Comparison of ENCODE assay signal across 8 mouse cellular contexts in genomic region chr1:193541934-193542580, GRCm38 (mm10).
DNase-seq lines count a peak whose midpoint lies in the region; ATAC-seq and TF ChIP-seq lines count a peak whose summit lies in the region.

No protein-coding gene starts in this region.

- no peak overlapping the region; the same call in 1 of the 2 replicates for H3K4me3 ChIP-seq in heart, embryonic 12.5 days
- H3K4me3 ChIP-seq in E14TG2a.4 (replicated peaks; ENCODE audit: low read length) = peak overlapping the region; percentile 37
- peak overlapping the region; percentile 9; the same call in 1 of the 2 replicates for H3K4me3 ChIP-seq in embryonic facial prominence, embryonic 10.5 days
- no peak overlapping the region for H3K4me3 ChIP-seq in midbrain, embryonic 13.5 days (replicated peaks)

- H3K9ac ChIP-seq in heart, embryonic 12.5 days = no peak overlapping the region
- H3K9ac ChIP-seq in midbrain, embryonic 13.5 days (replicated peaks) = peak overlapping the region; percentile 46; the same call in 1 of the 2 replicates

- TF ChIP-seq CTCF in E14TG2a.4 (conservative IDR thresholded peaks at IDR 0.05; ENCODE audit: low read length) = no peak

- H3K36me3 ChIP-seq in heart, embryonic 12.5 days = no peaks in the 10 kb centered on the region
- H3K36me3 ChIP-seq in E14TG2a.4 (ENCODE audit: insufficient read depth, low read length) = no peaks in the 10 kb centered on the region
- no peaks in the 10 kb centered on the region for H3K36me3 ChIP-seq in embryonic facial prominence, embryonic 10.5 days (replicated peaks)
- H3K36me3 ChIP-seq in midbrain, embryonic 13.5 days = no peaks in the 10 kb centered on the region

- H3K4me2 ChIP-seq in heart, embryonic 12.5 days = peak overlapping the region; percentile 47
- peak overlapping the region; percentile 33 for H3K4me2 ChIP-seq in midbrain, embryonic 13.5 days (replicated peaks)

- H3K27ac ChIP-seq in heart, embryonic 12.5 days (ENCODE audit: poor library complexity, severe bottlenecking) = no peak overlapping the region
- peak overlapping the region; percentile 40; the same call in 1 of the 2 replicates for H3K27ac ChIP-seq in embryonic facial prominence, embryonic 10.5 days (replicated peaks)
- H3K27ac ChIP-seq in midbrain, embryonic 13.5 days = peak overlapping the region; percentile 75

- DNase-seq in heart, adult 9 months (ENCODE audit: low spot score in 2 of 2) = no peak
- DNase-seq in embryonic facial prominence, embryonic 10.5 days (ENCODE audit: low spot score) = peak; percentile 34
- DNase-seq in testis, postnatal 10 days (ENCODE audit: low spot score) = no peak
- no peak for DNase-seq in cerebellum, adult 9-10 months
- DNase-seq in spleen, postnatal 36 days (ENCODE audit: low spot score in 2 of 2) = no peak

- H3K27me3 ChIP-seq in heart, embryonic 12.5 days (replicated peaks) = peaks cover 11% of the 10 kb centered on the region; the same call in 1 of the 2 replicates
- no peaks in the 10 kb centered on the region for H3K27me3 ChIP-seq in E14TG2a.4 (ENCODE audit: insufficient read depth, low read length)
- H3K27me3 ChIP-seq in embryonic facial prominence, embryonic 10.5 days (replicated peaks; ENCODE audit: low read depth, poor library complexity, severe bottlenecking) = peaks cover 17% of the 10 kb centered on the region
- H3K27me3 ChIP-seq in midbrain, embryonic 13.5 days = no peaks in the 10 kb centered on the region

- H3K4me1 ChIP-seq in heart, embryonic 12.5 days (replicated peaks) = 0 out of 2 replicates have a peak, but pooled peaks cover 7% of the 10 kb centered on the region
- H3K4me1 ChIP-seq in E14TG2a.4 (replicated peaks; ENCODE audit: low read depth, low read length) = peaks cover 98% of the 10 kb centered on the region
- peaks cover 31% of the 10 kb centered on the region for H3K4me1 ChIP-seq in embryonic facial prominence, embryonic 10.5 days
- peaks cover 15% of the 10 kb centered on the region for H3K4me1 ChIP-seq in midbrain, embryonic 13.5 days (replicated peaks)

- no peak for ATAC-seq in heart, embryonic 12.5 days (ENCODE audit: insufficient number of reproducible peaks, low FRiP score)
- peak; percentile 89 for ATAC-seq in midbrain, embryonic 13.5 days

- WGBS in heart, embryonic 12.5 days = 16% methylated on average over 13 of the region's 13 CpGs
- 26% methylated on average over 13 of the region's 13 CpGs for WGBS in embryonic facial prominence, embryonic 10.5 days
- WGBS in midbrain, embryonic 13.5 days = 18% methylated on average over 13 of the region's 13 CpGs

- H3K9me3 ChIP-seq in heart, embryonic 12.5 days (replicated peaks) = no peaks in the 10 kb centered on the region
- no peaks in the 10 kb centered on the region for H3K9me3 ChIP-seq in E14TG2a.4 (ENCODE audit: low read length)
- H3K9me3 ChIP-seq in embryonic facial prominence, embryonic 10.5 days = no peaks in the 10 kb centered on the region
- no peaks in the 10 kb centered on the region for H3K9me3 ChIP-seq in midbrain, embryonic 13.5 days

Comparison
In these comparisons a context has a peak if more than half of its experiments do, and no peak if none do; other contexts are left out.
1. H3K4me3 ChIP-seq: peak in E14TG2a.4 (single experiment) and embryonic facial prominence, embryonic 10.5 days (single experiment); none in heart, embryonic 12.5 days (single experiment) and midbrain, embryonic 13.5 days (single experiment).